Mouse (Mus musculus) embryonic fibroblast, embryonic 13.5 days (primary cell): ENCODE measurements around the gene Tbxa2r.

ENCODE experiments used
- CTCF ChIP-seq: IDR thresholded peaks from 2 replicates; pipeline ENCODE4 v1.5.1; 2011; ENCODE audit warnings: mild to moderate bottlenecking, control low read depth, low read length, moderate library complexity, borderline replicate concordance; ENCODE audit not compliant: insufficient read depth
- POLR2A ChIP-seq: IDR thresholded peaks from 2 replicates; pipeline ENCODE4 v1.6.1; 2011; ENCODE audit warnings: low read depth, mild to moderate bottlenecking, control low read depth, low read length, moderate library complexity

DNA sequence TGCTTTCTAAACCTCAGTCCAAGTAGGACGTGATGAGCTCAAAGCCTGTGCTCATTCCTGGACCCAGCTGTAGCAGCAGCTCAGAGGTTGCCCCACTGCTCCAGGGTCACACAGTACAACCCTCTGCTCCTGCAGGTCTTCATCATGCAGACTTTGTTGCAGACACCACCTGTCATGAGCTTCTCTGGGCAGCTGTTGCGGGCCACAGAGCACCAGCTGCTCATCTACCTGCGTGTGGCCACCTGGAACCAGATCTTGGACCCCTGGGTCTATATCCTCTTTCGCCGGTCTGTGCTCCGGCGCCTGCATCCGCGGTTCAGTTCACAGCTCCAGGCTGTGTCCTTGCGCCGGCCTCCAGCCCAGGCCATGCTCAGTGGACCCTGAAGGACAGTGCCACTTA, 5.8 kb downstream of the Tbxa2r start:
- TF ChIP-seq POLR2A (no peak), CTCF (no peak)
